Mouse (Mus musculus): Measurements from ENCODE around the gene AC134908.4. TPM values are rescaled to one million over a fixed set of nuclear protein-coding genes. Genes with fewer than 3 reads are reported as not detected.

The AC134908.4 gene
- polyA plus RNA-seq, 1 experiment = not detected

DNA sequence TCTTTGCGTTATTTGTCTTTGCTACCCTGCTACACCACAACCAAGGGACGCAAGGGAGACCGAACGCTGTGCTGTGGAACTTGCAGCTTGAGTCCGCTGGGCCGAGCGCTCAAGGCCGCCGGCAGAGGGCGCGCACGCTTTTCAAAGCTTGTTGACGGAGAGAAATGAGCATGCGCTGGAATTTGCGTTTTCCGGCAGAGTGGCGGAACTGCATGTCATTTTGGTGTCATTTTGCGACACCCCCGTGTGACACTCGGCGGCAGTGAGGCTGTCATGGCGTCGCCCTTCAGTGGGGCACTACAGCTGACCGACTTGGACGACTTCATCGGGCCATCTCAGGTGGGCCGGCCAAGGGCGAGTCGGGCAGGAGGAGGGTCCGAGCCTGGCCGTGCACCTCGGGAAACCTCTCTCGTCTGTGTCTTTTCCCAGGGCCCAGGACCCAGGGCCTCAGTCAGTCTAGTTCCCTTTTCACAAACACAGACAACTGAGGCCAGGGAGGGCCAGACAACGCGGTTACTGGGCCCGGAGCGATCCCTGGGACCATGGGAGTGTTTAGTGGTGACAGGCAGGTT lies 21.8 kb downstream of the AC134908.4 start, which contains the start of gene Narfl:
Gene Narfl (plus strand): TSS at position 228 of the 572 bp plus-strand sequence.
- peak within 1 kb of the TSS; percentile 12; the same call in 1 of the 2 replicates for H3K27ac ChIP-seq (ENCODE audit: insufficient read depth, low read depth, low read length)
- H3K4me1 ChIP-seq (ENCODE audit: control insufficient read depth, insufficient read depth, low read length) = peaks cover 7% of the 10 kb centered on the region
- peak; percentile 83 for TF ChIP-seq CTCF (IDR thresholded peaks at IDR 0.05; ENCODE audit: insufficient read depth, low read depth, low read length)
- TF ChIP-seq POLR2A (IDR thresholded peaks at IDR 0.05; ENCODE audit: insufficient read depth, low read depth, low read length) = peak; percentile 59; the same call in 1 of the 2 replicates
- H3K4me3 ChIP-seq (ENCODE audit: insufficient read depth, low read depth, low read length) = peak within 1 kb of the TSS; percentile 66
- WGBS = under 1% methylated on average over 37 of the region's 37 CpGs

DNA sequence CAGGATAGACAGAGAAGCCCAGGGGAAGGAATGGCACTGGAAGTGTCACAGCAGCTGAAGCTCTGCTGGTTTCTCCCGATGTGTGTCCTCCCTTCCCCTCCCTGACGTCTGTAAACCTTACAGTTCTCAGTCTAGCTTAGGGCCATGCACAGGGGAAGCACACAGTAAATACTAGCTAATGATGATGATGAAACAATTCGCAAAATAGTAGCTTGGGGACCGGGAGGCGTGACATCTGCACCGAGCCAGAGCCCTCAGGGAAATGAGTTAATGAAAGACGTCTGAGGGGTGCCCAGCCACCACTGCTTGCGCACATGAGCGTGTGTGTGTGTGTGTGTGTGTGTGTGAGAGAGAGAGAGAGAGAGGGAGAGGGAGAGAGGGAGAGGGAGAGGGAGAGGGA lies 26.1 kb downstream of the AC134908.4 start:
- H3K4me1 ChIP-seq (ENCODE audit: control insufficient read depth, insufficient read depth, low read length) = peaks cover 3% of the 10 kb centered on the region
- no peak overlapping the region for H3K27ac ChIP-seq (ENCODE audit: insufficient read depth, low read depth, low read length)
- WGBS = 33% methylated on average over 9 of the region's 9 CpGs
- no peak overlapping the region for H3K4me3 ChIP-seq (ENCODE audit: insufficient read depth, low read depth, low read length)
- TF ChIP-seq CTCF (IDR thresholded peaks at IDR 0.05; ENCODE audit: insufficient read depth, low read depth, low read length) (no peak), POLR2A (IDR thresholded peaks at IDR 0.05; ENCODE audit: insufficient read depth, low read depth, low read length) (no peak)

DNA sequence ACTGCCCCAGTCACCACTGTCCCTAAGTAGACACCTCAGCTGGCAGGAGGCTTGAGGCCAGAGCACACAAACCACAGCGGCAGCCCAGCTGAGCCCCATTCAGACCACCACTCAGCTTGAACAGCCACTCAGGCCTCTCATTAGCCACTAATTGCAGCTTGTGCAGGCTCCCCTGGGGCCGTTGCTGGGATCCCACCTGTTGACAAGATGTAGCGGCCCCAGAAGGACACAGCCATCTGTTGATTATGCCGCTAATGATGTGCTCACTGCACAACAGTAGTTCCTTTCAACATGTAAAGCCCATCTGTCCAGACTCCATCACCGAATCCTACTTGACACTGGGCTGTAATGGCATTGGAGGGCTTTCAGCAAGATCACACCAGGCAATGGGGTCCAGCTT lies 29.6 kb downstream of the AC134908.4 start:
- no peak overlapping the region for H3K4me3 ChIP-seq (ENCODE audit: insufficient read depth, low read depth, low read length)

DNA sequence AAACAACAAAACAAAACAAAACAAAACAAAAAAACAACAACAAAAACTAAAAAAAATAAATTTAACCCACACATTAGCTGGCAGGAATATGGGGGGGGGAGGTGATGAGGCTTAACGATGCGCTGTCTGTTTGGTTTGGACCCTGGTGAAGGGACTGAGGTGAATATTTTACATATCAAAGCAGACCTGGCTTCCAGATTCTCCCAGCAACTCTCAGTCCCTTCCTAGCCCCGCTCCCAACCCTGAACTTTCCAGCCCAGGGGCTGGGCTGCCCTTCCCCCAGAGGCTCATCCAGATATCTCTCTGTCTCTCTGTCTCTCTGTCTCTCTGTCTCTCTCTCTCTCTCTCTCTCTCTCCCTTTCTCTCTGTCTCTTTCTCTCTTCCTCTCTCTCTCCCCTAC lies 32.9 kb downstream of the AC134908.4 start:
- H3K27ac ChIP-seq (ENCODE audit: insufficient read depth, low read depth, low read length) = no peak overlapping the region
- no peak overlapping the region for H3K4me3 ChIP-seq (ENCODE audit: insufficient read depth, low read depth, low read length)
- no peak for TF ChIP-seq CTCF (IDR thresholded peaks at IDR 0.05; ENCODE audit: insufficient read depth, low read depth, low read length)
- TF ChIP-seq POLR2A (IDR thresholded peaks at IDR 0.05; ENCODE audit: insufficient read depth, low read depth, low read length) = no peak
- H3K4me1 ChIP-seq (ENCODE audit: control insufficient read depth, insufficient read depth, low read length) = no peaks in the 10 kb centered on the region; the same call in 1 of the 2 replicates
- WGBS = 47% methylated on average over 3 of the region's 3 CpGs

More for the DNA sequence above, 29.6 kb downstream of the AC134908.4 start:
- TF ChIP-seq POLR2A (IDR thresholded peaks at IDR 0.05; ENCODE audit: insufficient read depth, low read depth, low read length) (no peak), CTCF (IDR thresholded peaks at IDR 0.05; ENCODE audit: insufficient read depth, low read depth, low read length) (no peak)
- Histone ChIP-seq H3K4me1 (ENCODE audit: control insufficient read depth, insufficient read depth, low read length) (no peaks in the 10 kb centered on the region; the same call in 1 of the 2 replicates), H3K27ac (ENCODE audit: insufficient read depth, low read depth, low read length) (no peak overlapping the region)
- WGBS = 15% methylated on average over 5 of the region's 5 CpGs

DNA sequence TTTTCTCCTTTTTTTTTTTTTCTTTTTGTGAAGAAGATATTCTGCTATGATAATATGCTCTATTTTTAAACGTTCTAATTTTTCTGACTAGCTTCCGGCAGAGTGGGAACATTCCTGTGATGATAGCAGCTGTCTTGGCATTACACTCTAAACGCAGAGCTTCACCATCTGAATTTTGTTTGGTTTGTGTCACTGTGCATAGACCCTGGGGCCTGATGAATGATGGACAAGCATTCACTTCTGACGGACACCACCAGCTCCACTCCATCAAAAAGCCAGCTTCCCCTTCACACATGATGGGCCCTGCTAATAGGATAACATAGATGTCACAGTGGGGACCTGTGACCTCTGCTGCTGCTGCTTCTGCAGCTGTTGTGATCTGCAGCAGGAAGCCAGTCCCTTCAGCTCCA lies 33.9 kb downstream of the AC134908.4 start:
- Histone ChIP-seq H3K27ac (ENCODE audit: insufficient read depth, low read depth, low read length) (no peak overlapping the region), H3K4me3 (ENCODE audit: insufficient read depth, low read depth, low read length) (no peak overlapping the region), H3K4me1 (ENCODE audit: control insufficient read depth, insufficient read depth, low read length) (no peaks in the 10 kb centered on the region; the same call in 1 of the 2 replicates)
- 44% methylated on average over 4 of the region's 4 CpGs for WGBS
- TF ChIP-seq POLR2A (IDR thresholded peaks at IDR 0.05; ENCODE audit: insufficient read depth, low read depth, low read length) (no peak), CTCF (IDR thresholded peaks at IDR 0.05; ENCODE audit: insufficient read depth, low read depth, low read length) (no peak)

DNA sequence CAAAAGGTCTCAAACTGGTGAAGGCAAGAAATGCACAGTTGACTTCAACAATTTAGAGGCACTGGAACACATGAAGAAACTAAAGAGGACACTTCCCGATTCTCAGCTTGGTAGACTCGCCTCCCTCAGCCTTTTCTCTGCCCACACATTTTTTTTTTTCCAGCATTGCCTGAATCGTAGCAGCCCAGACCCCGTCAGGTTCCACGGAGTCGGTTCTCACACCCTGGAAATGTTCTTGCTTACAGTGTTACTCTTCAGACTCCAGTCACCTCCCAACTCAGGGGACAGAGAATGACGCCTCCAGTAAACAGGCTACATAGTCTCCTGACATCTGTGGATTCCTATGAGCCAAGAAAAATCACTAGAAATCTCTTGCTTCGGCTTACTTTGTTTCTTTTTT lies 35.3 kb downstream of the AC134908.4 start:
- TF ChIP-seq POLR2A (IDR thresholded peaks at IDR 0.05; ENCODE audit: insufficient read depth, low read depth, low read length) (no peak), CTCF (IDR thresholded peaks at IDR 0.05; ENCODE audit: insufficient read depth, low read depth, low read length) (no peak)
- H3K4me3 ChIP-seq (ENCODE audit: insufficient read depth, low read depth, low read length) = no peak overlapping the region
- H3K27ac ChIP-seq (ENCODE audit: insufficient read depth, low read depth, low read length) = no peak overlapping the region
- WGBS = 54% methylated on average over 8 of the region's 8 CpGs
- H3K4me1 ChIP-seq (ENCODE audit: control insufficient read depth, insufficient read depth, low read length) = no peaks in the 10 kb centered on the region; the same call in 1 of the 2 replicates

DNA sequence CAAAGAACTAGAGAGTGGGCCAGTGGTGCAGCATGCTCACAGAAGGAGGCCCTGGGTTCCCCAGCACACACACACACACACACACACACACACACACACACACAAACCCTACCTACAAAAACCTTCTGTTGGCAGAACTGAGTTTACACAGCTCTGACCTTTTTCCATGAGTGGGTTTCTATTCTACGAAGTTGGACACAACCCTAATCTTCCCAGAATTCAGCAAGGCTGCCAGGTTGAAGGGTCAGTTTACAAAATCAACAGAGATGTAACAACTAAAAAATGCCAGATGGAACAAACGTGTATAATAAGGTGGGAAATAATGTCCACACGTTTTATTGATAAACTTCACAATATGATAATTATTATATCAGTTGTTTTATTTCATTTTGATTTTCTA lies 37.8 kb downstream of the AC134908.4 start:
- TF ChIP-seq CTCF (IDR thresholded peaks at IDR 0.05; ENCODE audit: insufficient read depth, low read depth, low read length) (no peak), POLR2A (IDR thresholded peaks at IDR 0.05; ENCODE audit: insufficient read depth, low read depth, low read length) (no peak)
- H3K4me1 ChIP-seq (ENCODE audit: control insufficient read depth, insufficient read depth, low read length) = no peaks in the 10 kb centered on the region; the same call in 1 of the 2 replicates
- no peak overlapping the region for H3K27ac ChIP-seq (ENCODE audit: insufficient read depth, low read depth, low read length)
- WGBS = 71% methylated on average over 3 of the region's 3 CpGs
- no peak overlapping the region for H3K4me3 ChIP-seq (ENCODE audit: insufficient read depth, low read depth, low read length)

DNA sequence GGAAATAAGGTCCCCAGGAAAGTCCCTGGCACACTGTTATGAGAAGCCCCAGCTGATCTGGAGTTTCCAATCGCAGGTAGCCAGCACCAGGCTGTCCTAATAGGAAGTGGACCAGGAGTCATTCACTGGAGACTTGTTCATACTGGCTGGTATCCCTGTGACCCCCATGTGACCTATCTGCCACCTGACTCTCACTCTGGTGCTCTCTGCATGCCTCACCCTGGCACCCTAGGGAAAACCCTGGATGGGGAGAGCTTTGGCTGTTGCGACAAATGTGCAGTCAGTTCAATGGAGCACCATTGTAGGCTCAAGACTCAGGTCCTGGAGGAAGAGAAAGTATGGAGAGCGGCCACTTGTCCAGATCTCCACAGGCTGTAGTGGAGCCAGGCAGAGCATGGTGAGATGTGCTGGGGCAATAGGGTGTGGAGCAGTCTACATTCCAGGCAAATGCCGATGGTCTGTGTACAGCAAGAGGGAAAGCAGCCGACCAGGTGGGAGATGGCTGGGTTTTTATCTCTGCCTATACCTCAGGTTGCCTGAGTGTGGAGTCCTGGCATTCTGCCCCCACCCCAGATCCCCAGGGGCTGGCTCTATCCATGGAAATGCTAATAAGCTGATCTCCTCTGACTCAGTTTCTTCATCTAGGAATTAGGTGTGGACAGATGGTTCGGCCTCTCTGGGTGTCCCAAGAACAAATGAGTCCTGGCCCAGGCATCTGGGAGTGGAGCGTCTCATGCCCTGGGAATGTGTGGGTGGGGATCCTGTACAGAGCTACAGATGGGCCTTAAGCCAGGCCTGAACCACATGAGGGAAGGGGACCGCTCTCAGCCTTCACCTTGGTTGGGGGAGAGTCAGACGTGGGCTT lies 38.8 kb downstream of the AC134908.4 start:
- H3K27ac ChIP-seq (ENCODE audit: insufficient read depth, low read depth, low read length) = no peak overlapping the region
- H3K4me1 ChIP-seq (ENCODE audit: control insufficient read depth, insufficient read depth, low read length) = peaks cover 2% of the 10 kb centered on the region
- 79% methylated on average over 9 of the region's 9 CpGs for whole genome bisulfite sequencing
- no peak overlapping the region for H3K4me3 ChIP-seq (ENCODE audit: insufficient read depth, low read depth, low read length)
- TF ChIP-seq POLR2A (IDR thresholded peaks at IDR 0.05; ENCODE audit: insufficient read depth, low read depth, low read length) (no peak), CTCF (IDR thresholded peaks at IDR 0.05; ENCODE audit: insufficient read depth, low read depth, low read length) (no peak)
